Mouse (Mus musculus) brown adipose tissue, adult 24 weeks (tissue): Measurements from ENCODE around the gene Akap13. TPM values are rescaled to one million over a fixed set of nuclear protein-coding genes. Genes with fewer than 3 reads are reported as not detected.

Experiments
- H3K27ac ChIP-seq: fragments of 200-500 bp; replicated peaks from 2 replicates; pipeline ENCODE4 v1.5.1; 2012; ENCODE audit warnings: low read depth, mild to moderate bottlenecking, low read length
- H3K4me1 ChIP-seq: fragments of 200-500 bp; 2 replicates; pipeline ENCODE4 v1.6.1; 2012; ENCODE audit warnings: low read length, mixed read lengths; ENCODE audit not compliant: control insufficient read depth, insufficient read depth, insufficient read length
- H3K4me3 ChIP-seq: fragments of 200-500 bp; 2 replicates; pipeline ENCODE4 v1.5.1; 2012; ENCODE audit warnings: low read depth, mild to moderate bottlenecking, low read length, moderate library complexity; ENCODE audit not compliant: insufficient read depth
- polyA plus RNA-seq: library from polyadenylated mRNA; stranded (reverse); fragments of >200 nt; gene quantifications from 2 replicates; pipeline ENCODE4 v1.2.4, GENCODE M21; 2012; ENCODE audit not compliant: missing spikeins, insufficient read depth, insufficient read length

The Akap13 gene
- polyA plus RNA-seq, 1 experiment = 24.8 TPM

- H3K4me3 ChIP-seq = no peak overlapping the region
- H3K4me1 ChIP-seq = peaks cover 34% of the 10 kb centered on the region
- H3K27ac ChIP-seq = peak overlapping the region; percentile 30
Measured at GRCm38 (mm10) chr7:75648961-75649360, 193.6 kb downstream of the Akap13 start.

DNA sequence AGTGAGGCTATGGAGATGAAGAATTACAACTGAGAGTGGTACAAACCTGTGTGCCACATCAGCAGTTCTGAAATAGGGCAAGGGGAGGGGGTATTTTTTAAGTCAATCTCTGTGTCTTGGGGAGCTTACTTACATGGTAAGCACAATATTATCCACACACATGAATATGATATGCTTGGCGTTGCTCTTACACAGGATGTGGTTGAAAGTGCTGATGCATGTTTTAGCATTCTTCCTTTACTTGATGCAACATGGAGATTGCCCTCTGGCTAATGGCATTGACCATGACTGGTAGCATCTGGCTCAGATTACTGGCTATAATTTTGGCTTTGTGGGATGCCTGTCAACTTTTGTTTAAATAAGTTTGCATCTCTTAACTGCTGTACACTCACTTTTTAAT, 194.6 kb downstream of the Akap13 start:
- Histone ChIP-seq H3K27ac (no peak overlapping the region), H3K4me3 (no peak overlapping the region), H3K4me1 (peaks cover 31% of the 10 kb centered on the region)

DNA sequence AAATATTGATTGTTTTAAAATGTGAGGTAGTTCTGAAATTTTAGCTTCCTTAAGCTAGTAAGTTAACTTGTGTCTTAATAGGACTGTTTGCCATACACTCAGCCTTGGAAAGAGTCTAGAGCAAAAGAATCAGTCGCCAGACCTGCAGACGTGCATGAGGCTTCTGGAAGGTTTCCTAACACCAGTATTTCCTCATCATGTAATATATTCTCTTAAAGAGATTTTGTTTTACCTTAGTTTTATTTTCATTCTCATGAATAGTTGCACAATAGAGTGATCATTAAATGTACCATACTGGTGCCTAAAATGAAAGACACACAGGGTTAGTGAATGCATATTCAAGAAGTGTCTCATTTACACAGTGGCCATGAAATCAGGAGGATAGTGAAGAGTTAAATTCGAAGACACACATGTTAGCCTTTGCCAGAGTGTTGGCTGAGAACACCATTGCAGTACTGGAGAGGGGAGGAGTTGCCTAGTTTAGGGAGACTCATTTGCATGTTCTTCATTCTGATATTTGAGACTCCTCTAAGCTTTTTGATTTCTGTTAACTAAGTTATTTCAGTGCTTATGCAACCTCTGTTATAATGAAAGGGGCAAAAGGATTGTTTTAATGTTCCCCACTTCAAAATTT, 198.5 kb downstream of the Akap13 start:
- Histone ChIP-seq H3K27ac (0 out of 2 replicates have a peak overlapping the region, but pooled peaks have one; percentile 29), H3K4me1 (peaks cover 22% of the 10 kb centered on the region), H3K4me3 (no peak overlapping the region)

DNA sequence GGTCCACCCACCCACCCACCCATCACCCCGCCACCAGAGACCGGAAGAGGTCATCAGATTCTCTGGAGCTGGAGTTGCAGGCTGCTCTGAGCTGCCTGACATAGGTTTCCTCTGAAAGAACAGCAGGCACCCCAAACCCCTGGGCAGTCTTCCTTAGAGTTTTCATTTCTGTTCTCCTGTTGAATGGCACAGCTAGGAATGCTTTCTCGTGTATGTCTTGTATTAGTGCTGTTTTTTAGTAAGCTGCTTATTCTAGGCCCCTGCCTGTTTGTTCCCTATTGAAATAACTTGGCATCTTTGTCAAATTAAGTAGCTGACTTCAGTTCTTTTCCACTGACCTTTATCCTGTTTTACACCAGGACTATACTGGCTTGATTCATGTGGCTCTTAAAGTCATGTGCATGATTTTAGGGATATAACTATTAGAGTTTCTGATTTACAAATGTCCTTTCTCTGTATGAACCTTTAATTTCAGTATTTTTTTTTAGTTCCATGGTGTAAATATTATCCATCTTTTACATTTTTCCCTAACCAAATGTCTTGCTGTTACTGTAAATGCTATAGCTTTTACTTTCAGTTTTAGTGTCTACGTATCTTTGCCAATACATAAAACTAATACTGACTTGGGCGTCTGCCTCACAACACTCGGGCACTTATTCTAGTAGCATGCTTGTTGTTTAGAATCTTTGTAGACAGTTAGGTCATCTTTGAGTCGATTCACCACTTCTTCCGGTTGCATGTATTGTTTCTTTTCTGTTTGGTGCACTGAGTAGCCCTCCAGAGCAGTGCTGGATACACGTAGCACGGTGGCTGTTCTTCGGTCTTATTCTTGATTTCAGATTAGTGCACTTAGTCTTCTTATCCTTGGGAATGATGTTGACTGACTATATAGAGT, 200.1 kb downstream of the Akap13 start:
- peaks cover 16% of the 10 kb centered on the region for H3K4me1 ChIP-seq
- peak overlapping the region; percentile 98 for H3K27ac ChIP-seq
- peak overlapping the region; percentile 62 for H3K4me3 ChIP-seq

GRCm38 (mm10) chr7:75656297-75656852, 201.0 kb downstream of the Akap13 start:
- Histone ChIP-seq H3K4me1 (peaks cover 16% of the 10 kb centered on the region), H3K4me3 (peak overlapping the region; percentile 41), H3K27ac (peak overlapping the region; percentile 91)

GRCm38 (mm10) chr7:75656896-75657295, 201.6 kb downstream of the Akap13 start:
- Histone ChIP-seq H3K4me3 (no peak overlapping the region; the same call in 1 of the 2 replicates), H3K27ac (peak overlapping the region; percentile 91), H3K4me1 (peaks cover 16% of the 10 kb centered on the region)

DNA sequence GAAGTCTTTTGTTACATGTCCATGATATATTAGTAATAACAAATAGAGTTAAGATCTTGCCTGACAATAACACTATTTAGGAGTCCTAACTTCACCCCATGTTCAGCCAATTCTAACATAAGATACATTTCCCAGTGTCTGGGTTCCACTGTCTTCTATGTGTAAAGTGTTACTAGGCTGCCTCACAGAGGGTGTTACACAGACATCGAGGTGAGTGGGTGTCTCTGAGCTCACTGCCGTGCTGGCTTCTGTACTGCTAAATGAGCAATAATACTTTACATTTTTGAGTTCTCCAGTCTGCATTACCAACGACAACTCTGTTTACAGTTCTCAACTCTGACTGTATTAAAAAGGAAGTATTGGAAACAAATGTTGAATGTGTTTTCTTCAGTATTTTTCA, 209.1 kb downstream of the Akap13 start:
- Histone ChIP-seq H3K4me3 (no peak overlapping the region), H3K4me1 (peaks cover 17% of the 10 kb centered on the region), H3K27ac (0 out of 2 replicates have a peak overlapping the region, but pooled peaks have one; percentile 7)

DNA sequence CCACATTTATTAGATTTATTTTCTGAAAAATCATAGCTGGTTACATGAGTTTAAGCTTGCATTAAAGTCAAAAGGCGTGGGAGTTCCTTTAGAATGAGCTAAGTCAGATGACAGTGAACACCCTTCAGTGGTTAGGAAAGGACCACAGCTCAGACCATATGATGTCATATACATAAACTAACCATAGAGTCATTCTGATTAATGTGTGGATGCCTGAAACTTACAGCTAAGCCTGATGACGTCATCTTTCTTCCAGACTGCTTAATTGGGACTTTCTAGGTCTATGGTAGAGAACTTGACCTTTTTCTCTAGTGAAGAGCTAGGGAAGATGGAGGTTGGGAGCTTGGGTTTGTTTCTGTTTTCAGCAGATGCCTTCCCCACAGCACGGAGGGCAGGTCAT, 211.6 kb downstream of the Akap13 start:
- no peak overlapping the region for H3K4me3 ChIP-seq
- H3K4me1 ChIP-seq = peaks cover 16% of the 10 kb centered on the region
- peak overlapping the region; percentile 92 for H3K27ac ChIP-seq

- H3K4me1 ChIP-seq = peaks cover 12% of the 10 kb centered on the region
- no peak overlapping the region for H3K4me3 ChIP-seq
- peak overlapping the region; percentile 92 for H3K27ac ChIP-seq
Measured at GRCm38 (mm10) chr7:75667531-75667930, 212.2 kb downstream of the Akap13 start.

- Histone ChIP-seq H3K4me3 (no peak overlapping the region), H3K4me1 (peaks cover 12% of the 10 kb centered on the region), H3K27ac (no peak overlapping the region)
Measured at GRCm38 (mm10) chr7:75668396-75668795, 213.1 kb downstream of the Akap13 start.

GRCm38 (mm10) chr7:75669416-75669815, 214.1 kb downstream of the Akap13 start:
- Histone ChIP-seq H3K4me1 (peaks cover 12% of the 10 kb centered on the region), H3K27ac (peak overlapping the region; percentile 98), H3K4me3 (peak overlapping the region; percentile 26; the same call in 1 of the 2 replicates)

GRCm38 (mm10) chr7:75679631-75680030, 224.3 kb downstream of the Akap13 start:
- Histone ChIP-seq H3K4me1 (peaks cover 3% of the 10 kb centered on the region; the same call in 1 of the 2 replicates), H3K27ac (peak overlapping the region; percentile 10; the same call in 1 of the 2 replicates), H3K4me3 (no peak overlapping the region)

GRCm38 (mm10) chr7:75682901-75683300, 227.6 kb downstream of the Akap13 start:
- no peak overlapping the region for H3K4me3 ChIP-seq
- H3K4me1 ChIP-seq = peaks cover 3% of the 10 kb centered on the region; the same call in 1 of the 2 replicates
- H3K27ac ChIP-seq = no peak overlapping the region

DNA sequence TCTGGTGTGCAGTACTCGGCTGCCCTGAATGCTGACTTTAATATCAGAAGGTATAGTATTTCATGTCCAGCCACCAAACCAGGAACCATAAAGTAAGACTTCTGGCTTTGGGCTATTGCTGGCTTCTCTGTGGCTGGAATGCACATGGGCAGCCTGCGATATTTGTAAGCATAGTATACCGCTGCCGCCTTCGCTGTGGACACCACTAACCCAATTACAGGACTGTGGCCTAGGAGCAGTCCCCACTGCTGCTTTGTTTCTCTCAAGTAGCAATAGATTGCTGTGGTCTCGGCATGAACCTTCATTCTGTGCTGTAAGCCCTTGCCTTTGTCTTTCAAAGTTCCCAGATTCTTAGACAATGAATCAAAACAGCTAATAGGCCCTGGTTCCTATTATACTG, 228.1 kb downstream of the Akap13 start:
- Histone ChIP-seq H3K4me1 (peaks cover 3% of the 10 kb centered on the region; the same call in 1 of the 2 replicates), H3K4me3 (no peak overlapping the region), H3K27ac (peak overlapping the region; percentile 61; the same call in 1 of the 2 replicates)

- no peak overlapping the region for H3K4me3 ChIP-seq
- H3K27ac ChIP-seq = no peak overlapping the region; the same call in 1 of the 2 replicates
- peaks cover 3% of the 10 kb centered on the region; the same call in 1 of the 2 replicates for H3K4me1 ChIP-seq
Measured at GRCm38 (mm10) chr7:75684976-75685375, 229.6 kb downstream of the Akap13 start.
